Mouse (Mus musculus): ENCODE measurements around the gene Pbxip1. TPM values are rescaled to one million over a fixed set of nuclear protein-coding genes. Genes with fewer than 3 reads are reported as not detected.
A peak's percentile ranks its signal among the peaks of the same experiment; 100 is the strongest.
"Not testable (repeated sequence)": the region's sequence is repeated elsewhere in the genome, so short reads cannot be mapped to it uniquely, and the experiment has no call there.

Pbxip1 gene
- polyA plus RNA-seq, 1 experiment from 2014 or later: 8.3 TPM

DNA sequence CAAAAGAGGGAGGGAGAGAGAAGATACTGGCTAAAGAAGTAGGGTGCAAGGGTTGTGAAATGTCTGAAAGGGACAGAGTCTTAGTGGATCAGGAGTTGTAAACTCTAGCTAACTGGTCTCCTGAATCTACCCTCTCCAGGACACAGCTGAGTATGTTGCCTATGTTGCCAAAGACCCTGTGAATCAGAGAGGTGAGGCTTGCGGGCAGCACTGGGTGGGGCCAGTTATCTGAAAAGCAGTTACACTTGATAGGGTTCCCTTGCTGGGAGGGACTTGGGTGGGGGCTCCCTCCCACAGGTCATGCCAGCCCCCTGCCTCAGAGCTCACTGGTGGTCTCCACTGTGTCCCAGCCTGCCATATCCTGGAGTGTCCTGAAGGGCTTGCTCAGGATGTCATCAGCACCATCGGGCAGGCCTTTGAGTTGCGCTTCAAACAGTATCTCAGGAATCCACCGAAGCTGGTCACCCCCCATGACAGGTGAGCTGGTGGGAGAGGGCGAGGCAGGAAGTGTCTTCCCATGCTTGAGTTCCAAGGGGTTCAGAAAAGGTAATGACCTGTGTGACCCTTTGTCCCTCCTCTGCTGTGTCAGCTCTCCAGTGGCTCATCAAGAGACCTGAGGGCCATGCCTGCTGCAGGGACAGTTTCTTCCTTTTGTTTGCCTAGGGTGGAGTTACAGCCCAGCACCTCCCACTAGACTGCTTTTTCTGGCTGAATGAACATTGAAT is 11.9 kb upstream of the Pbxip1 start:
- Histone ChIP-seq H3K4me1 (ENCODE audit: control insufficient read depth, insufficient read depth, low read length) (peaks cover 21% of the 10 kb centered on the region), H3K9ac (ENCODE audit: low read length) (no peak overlapping the region), H3K27me3 (ENCODE audit: control insufficient read depth, insufficient read depth, low read length) (no peaks in the 10 kb centered on the region), H3K4me3 (ENCODE audit: low read depth, low read length) (no peak overlapping the region), H3K4me2 (no peak overlapping the region), H3K27ac (ENCODE audit: low read depth, low read length) (no peak overlapping the region), H3K36me3 (ENCODE audit: control insufficient read depth, insufficient read depth, low read length) (no peaks in the 10 kb centered on the region), H3K9me3 (ENCODE audit: control insufficient read depth, low read length) (no peaks in the 10 kb centered on the region)
- WGBS: 91% methylated on average over 5 of the region's 5 CpGs
- DNase-seq (ENCODE audit: low spot score, missing footprints) (no peak), ATAC-seq (ENCODE audit: low FRiP score) (no peak)

DNA sequence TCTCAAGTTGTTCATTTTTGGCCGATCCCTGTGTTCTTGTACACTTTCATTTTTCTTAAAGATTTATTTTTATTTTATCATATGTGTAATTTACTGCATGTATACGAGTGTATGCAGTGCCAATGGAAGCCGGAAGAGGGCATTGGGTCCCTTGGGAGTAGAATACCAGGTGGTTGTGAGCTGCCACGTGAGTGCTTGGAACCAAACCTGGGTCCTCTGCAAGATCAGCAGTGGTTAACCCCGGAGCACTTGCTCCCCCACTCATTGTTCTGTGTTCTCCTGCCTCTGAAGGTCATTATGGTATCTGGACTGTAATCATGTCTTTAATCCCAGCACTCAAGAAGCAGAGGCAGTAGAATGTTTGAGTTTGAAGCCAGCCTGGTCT is 11.4 kb upstream of the Pbxip1 start:
- DNase-seq (ENCODE audit: low spot score, missing footprints) (no peak), ATAC-seq (ENCODE audit: low FRiP score) (no peak)
- Histone ChIP-seq H3K4me2 (no peak overlapping the region), H3K4me3 (ENCODE audit: low read depth, low read length) (no peak overlapping the region), H3K4me1 (ENCODE audit: control insufficient read depth, insufficient read depth, low read length) (peaks cover 17% of the 10 kb centered on the region), H3K27me3 (ENCODE audit: control insufficient read depth, insufficient read depth, low read length) (no peaks in the 10 kb centered on the region), H3K9me3 (ENCODE audit: control insufficient read depth, low read length) (no peaks in the 10 kb centered on the region), H3K27ac (ENCODE audit: low read depth, low read length) (no peak overlapping the region), H3K36me3 (ENCODE audit: control insufficient read depth, insufficient read depth, low read length) (no peaks in the 10 kb centered on the region), H3K9ac (ENCODE audit: low read length) (no peak overlapping the region)
- 91% methylated on average over 5 of the region's 5 CpGs for WGBS

DNA sequence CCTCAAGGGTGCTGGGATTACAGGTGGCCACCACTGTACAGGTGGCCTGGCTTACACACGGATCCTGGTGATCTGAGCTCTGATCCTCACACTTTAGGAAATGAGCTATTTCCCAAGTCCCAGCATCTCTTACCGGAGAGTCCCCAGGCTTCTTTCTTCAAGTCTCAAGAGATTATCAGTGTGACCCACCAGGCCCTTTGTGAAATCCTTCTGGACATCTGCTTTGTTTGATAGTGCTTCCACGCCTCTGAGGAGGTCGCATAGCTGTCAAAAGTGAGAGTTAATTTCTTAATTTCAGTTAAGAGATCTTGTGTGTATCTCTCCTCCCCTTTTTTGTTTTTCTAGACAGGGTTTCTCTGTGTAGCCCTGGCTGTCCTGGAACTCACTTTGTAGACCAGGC is 10.6 kb upstream of the Pbxip1 start:
- DNase-seq (ENCODE audit: low spot score, missing footprints) (no peak), ATAC-seq (ENCODE audit: low FRiP score) (no peak)
- Histone ChIP-seq H3K9ac (ENCODE audit: low read length) (no peak overlapping the region), H3K9me3 (ENCODE audit: control insufficient read depth, low read length) (no peaks in the 10 kb centered on the region), H3K4me3 (ENCODE audit: low read depth, low read length) (no peak overlapping the region), H3K36me3 (ENCODE audit: control insufficient read depth, insufficient read depth, low read length) (no peaks in the 10 kb centered on the region), H3K27ac (ENCODE audit: low read depth, low read length) (no peak overlapping the region), H3K27me3 (ENCODE audit: control insufficient read depth, insufficient read depth, low read length) (no peaks in the 10 kb centered on the region), H3K4me1 (ENCODE audit: control insufficient read depth, insufficient read depth, low read length) (peaks cover 15% of the 10 kb centered on the region), H3K4me2 (no peak overlapping the region)
- 86% methylated on average over 4 of the region's 4 CpGs for WGBS

DNA sequence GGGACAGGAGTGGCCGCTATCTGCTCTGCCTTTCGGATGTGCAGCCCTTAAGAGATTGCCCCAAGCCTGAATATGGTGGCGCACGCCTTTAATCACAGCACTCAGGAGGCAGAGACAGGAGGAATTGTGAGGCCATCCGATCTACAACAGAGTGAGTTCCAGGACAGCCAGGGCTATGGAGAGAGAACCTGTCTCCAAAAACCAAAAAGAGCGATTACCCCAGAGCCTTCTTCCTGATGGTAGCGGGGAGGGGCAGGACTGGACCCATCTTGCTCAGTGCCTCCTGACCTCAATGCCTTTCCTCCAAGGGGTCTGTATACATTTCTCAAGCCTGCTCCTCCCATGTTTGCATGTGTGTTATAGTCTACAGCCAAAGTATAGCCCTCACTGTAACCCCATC is 7.5 kb upstream of the Pbxip1 start:
- not testable (repeated sequence) for ATAC-seq (ENCODE audit: low FRiP score); H3K9me3 ChIP-seq (ENCODE audit: control insufficient read depth, low read length); H3K27ac ChIP-seq (ENCODE audit: low read depth, low read length); DNase-seq (ENCODE audit: low spot score, missing footprints); H3K4me2 ChIP-seq; H3K4me1 ChIP-seq (ENCODE audit: control insufficient read depth, insufficient read depth, low read length); H3K4me3 ChIP-seq (ENCODE audit: low read depth, low read length); H3K36me3 ChIP-seq (ENCODE audit: control insufficient read depth, insufficient read depth, low read length); H3K9ac ChIP-seq (ENCODE audit: low read length); H3K27me3 ChIP-seq (ENCODE audit: control insufficient read depth, insufficient read depth, low read length)
- WGBS: 91% methylated on average over 6 of the region's 7 CpGs

DNA sequence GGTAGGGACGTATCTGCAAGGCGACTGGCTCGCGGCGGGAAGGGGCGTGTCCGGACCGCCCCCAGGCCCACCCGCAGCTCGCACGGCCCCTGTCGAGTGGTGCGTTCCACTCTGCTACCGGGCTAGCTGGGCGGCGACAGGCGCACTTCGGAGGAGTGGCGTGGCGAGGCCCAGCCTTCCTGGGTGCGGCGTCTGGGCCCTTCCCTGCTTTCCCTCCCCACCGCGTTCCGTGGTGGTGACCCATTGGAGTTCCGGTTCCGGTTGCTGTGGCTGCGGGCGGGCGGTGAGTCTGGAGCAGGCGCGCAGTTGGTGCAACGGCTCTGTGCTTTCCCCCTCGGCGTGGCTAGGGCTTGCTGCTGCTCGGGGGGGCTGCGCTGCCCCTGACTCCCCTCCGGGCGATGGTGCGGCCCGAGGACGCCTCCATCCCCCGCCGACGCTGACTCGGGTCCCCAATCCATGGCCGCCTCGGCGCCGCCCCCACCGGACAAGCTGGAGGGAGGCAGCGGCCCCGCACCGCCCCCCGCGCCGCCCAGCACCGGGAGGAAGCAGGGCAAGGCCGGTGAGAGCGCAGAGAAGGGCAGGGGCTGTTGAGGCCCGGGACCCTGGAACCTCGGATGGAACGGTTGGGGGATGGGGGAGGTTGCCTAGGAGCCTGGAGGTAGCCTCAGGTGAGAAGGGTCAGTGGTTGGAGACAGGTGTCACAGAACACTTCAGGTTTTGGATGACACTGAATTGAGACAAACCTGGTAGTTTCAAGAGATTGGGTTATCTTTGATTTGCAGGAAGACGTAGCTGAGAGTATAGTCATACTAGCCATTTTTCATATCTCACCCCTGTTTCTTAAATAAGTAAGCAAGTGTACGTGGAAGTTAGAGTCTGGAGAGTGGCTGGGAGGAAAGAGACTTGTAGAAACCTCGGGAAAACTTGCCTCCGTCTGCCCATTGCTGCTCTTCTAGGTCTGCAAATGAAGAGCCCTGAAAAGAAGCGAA is 6.0 kb upstream of the Pbxip1 start, which contains the start of gene Pygo2:
Pygo2 (plus strand) TSS at position 44 of the 989 bp plus-strand sequence.
- H3K4me3 ChIP-seq (ENCODE audit: low read depth, low read length): peak within 1 kb of the TSS; percentile 95
- H3K27ac ChIP-seq (ENCODE audit: low read depth, low read length): peak within 1 kb of the TSS; percentile 74
- ATAC-seq (ENCODE audit: low FRiP score) (peak; percentile 97), DNase-seq (ENCODE audit: low spot score, missing footprints) (peak; percentile 98)
- H3K9me3 ChIP-seq (ENCODE audit: control insufficient read depth, low read length): no peaks in the 10 kb centered on the region
- WGBS: 2% methylated on average over 68 of the region's 68 CpGs
- peaks cover 7% of the 10 kb centered on the region for H3K4me1 ChIP-seq (ENCODE audit: control insufficient read depth, insufficient read depth, low read length)
- peaks cover 6% of the 10 kb centered on the region; the same call in 1 of the 2 replicates for H3K36me3 ChIP-seq (ENCODE audit: control insufficient read depth, insufficient read depth, low read length)
- H3K4me2 ChIP-seq: peak within 1 kb of the TSS; percentile 91
- H3K27me3 ChIP-seq (ENCODE audit: control insufficient read depth, insufficient read depth, low read length): no peaks in the 10 kb centered on the region
- H3K9ac ChIP-seq (ENCODE audit: low read length): peak within 1 kb of the TSS; percentile 95

DNA sequence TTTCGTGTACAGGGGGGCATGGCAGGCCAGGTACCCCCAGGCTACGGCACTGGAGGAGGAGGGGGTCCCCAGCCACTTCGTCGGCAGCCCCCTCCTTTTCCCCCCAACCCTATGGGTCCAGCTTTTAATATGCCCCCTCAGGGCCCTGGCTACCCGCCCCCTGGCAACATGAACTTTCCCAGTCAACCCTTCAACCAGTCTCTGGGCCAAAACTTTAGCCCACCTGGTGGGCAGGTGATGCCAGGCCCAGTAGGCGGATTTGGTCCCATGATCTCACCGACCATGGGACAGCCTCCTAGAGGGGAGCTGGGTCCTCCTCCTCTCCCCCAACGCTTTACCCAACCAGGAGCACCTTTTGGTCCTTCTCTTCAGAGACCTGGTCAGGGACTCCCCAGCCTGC is 3.9 kb upstream of the Pbxip1 start:
- Histone ChIP-seq H3K9me3 (ENCODE audit: control insufficient read depth, low read length) (no peaks in the 10 kb centered on the region), H3K9ac (ENCODE audit: low read length) (no peak overlapping the region), H3K36me3 (ENCODE audit: control insufficient read depth, insufficient read depth, low read length) (peaks cover 6% of the 10 kb centered on the region; the same call in 1 of the 2 replicates), H3K27me3 (ENCODE audit: control insufficient read depth, insufficient read depth, low read length) (no peaks in the 10 kb centered on the region), H3K4me1 (ENCODE audit: control insufficient read depth, insufficient read depth, low read length) (peaks cover 20% of the 10 kb centered on the region), H3K27ac (ENCODE audit: low read depth, low read length) (no peak overlapping the region), H3K4me3 (ENCODE audit: low read depth, low read length) (no peak overlapping the region), H3K4me2 (no peak overlapping the region)
- DNase-seq (ENCODE audit: low spot score, missing footprints) (no peak), ATAC-seq (ENCODE audit: low FRiP score) (no peak)
- WGBS: 92% methylated on average over 8 of the region's 8 CpGs

DNA sequence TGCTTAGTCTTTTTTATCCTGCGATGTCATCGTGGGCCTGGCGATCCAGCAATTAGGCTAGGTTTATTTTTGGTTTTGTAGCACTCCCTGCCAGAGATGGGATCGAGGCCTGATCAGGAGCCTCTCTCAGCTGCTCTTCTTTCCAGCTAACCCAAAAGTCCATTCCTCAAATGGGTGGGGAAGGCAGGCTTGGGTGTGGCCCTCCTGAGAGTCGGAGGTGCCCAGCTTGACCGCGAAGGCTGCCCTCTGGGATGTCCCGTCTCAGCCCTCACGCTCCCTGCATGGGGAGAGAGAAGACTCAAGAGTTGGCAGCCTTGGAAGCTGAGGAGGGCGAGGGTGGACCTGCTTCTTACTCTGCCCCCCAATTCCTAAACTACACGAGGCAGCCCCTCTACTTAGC is 2.0 kb upstream of the Pbxip1 start:
- Histone ChIP-seq H3K4me1 (ENCODE audit: control insufficient read depth, insufficient read depth, low read length) (peaks cover 20% of the 10 kb centered on the region), H3K36me3 (ENCODE audit: control insufficient read depth, insufficient read depth, low read length) (peaks cover 6% of the 10 kb centered on the region; the same call in 1 of the 2 replicates), H3K4me3 (ENCODE audit: low read depth, low read length) (no peak overlapping the region), H3K27ac (ENCODE audit: low read depth, low read length) (no peak overlapping the region), H3K9ac (ENCODE audit: low read length) (no peak overlapping the region), H3K27me3 (ENCODE audit: control insufficient read depth, insufficient read depth, low read length) (no peaks in the 10 kb centered on the region), H3K9me3 (ENCODE audit: control insufficient read depth, low read length) (no peaks in the 10 kb centered on the region), H3K4me2 (no peak overlapping the region)
- ATAC-seq (ENCODE audit: low FRiP score) (no peak), DNase-seq (ENCODE audit: low spot score, missing footprints) (no peak)
- WGBS: 84% methylated on average over 11 of the region's 11 CpGs

DNA sequence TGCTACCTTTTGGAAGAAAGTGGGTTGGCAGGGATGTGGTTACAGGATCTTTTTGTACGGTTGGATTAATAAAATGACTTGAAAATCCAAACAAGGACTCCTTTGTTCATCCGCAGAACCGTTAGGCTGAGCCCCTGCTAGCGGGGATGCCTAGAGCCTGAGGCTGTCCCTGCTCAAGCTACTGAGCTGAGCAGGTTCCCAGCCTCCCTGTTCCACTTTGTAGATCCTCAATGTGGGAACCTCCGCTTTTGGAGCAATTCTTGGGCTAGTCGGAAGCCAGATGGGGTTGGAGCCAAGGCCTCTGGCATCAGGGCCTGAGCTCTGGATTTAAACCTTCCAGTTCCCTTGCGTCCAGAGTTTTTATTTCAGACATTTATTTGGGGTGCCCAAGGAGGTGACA is 1.5 kb upstream of the Pbxip1 start:
- no peak overlapping the region for H3K4me2 ChIP-seq
- H3K9ac ChIP-seq (ENCODE audit: low read length): no peak overlapping the region
- H3K4me3 ChIP-seq (ENCODE audit: low read depth, low read length): no peak overlapping the region
- no peak overlapping the region for H3K27ac ChIP-seq (ENCODE audit: low read depth, low read length)
- WGBS: 81% methylated on average over 7 of the region's 7 CpGs
- peaks cover 20% of the 10 kb centered on the region for H3K4me1 ChIP-seq (ENCODE audit: control insufficient read depth, insufficient read depth, low read length)
- no peaks in the 10 kb centered on the region; the same call in 1 of the 2 replicates for H3K27me3 ChIP-seq (ENCODE audit: control insufficient read depth, insufficient read depth, low read length)
- no peaks in the 10 kb centered on the region for H3K9me3 ChIP-seq (ENCODE audit: control insufficient read depth, low read length)
- H3K36me3 ChIP-seq (ENCODE audit: control insufficient read depth, insufficient read depth, low read length): peaks cover 6% of the 10 kb centered on the region; the same call in 1 of the 2 replicates
- no peak for DNase-seq (ENCODE audit: low spot score, missing footprints)
- no peak for ATAC-seq (ENCODE audit: low FRiP score)

GRCm38 (mm10) chr3:89437269-89437668 is 763 bp downstream of the Pbxip1 start:
- ATAC-seq (ENCODE audit: low FRiP score) (0 out of 2 replicates have a peak, but pooled peaks have one; percentile 23), DNase-seq (ENCODE audit: low spot score, missing footprints) (peak; percentile 86)
- Histone ChIP-seq H3K36me3 (ENCODE audit: control insufficient read depth, insufficient read depth, low read length) (peaks cover 6% of the 10 kb centered on the region; the same call in 1 of the 2 replicates), H3K9me3 (ENCODE audit: control insufficient read depth, low read length) (no peaks in the 10 kb centered on the region), H3K4me3 (ENCODE audit: low read depth, low read length) (peak overlapping the region; percentile 40; the same call in 1 of the 2 replicates), H3K27ac (ENCODE audit: low read depth, low read length) (no peak overlapping the region), H3K27me3 (ENCODE audit: control insufficient read depth, insufficient read depth, low read length) (no peaks in the 10 kb centered on the region; the same call in 1 of the 2 replicates), H3K4me2 (peak overlapping the region; percentile 60), H3K9ac (ENCODE audit: low read length) (peak overlapping the region; percentile 59), H3K4me1 (ENCODE audit: control insufficient read depth, insufficient read depth, low read length) (peaks cover 13% of the 10 kb centered on the region)
- 18% methylated on average over 5 of the region's 5 CpGs for WGBS

Measured in midbrain, embryonic 11.5 days (tissue).